Mouse (Mus musculus) CD4-positive, CD25-positive, alpha-beta regulatory T cell, adult 4 months (primary cell): ENCODE data around the gene Arsk. TPM values are rescaled to one million over a fixed set of nuclear protein-coding genes. Genes with fewer than 3 reads are reported as not detected.

Experiments used
- ATAC-seq: one replicate; pipeline ENCODE4 v1.8.0; 2017
- polyA plus RNA-seq, 2 experiments: library from polyadenylated mRNA; unstranded; fragments of 100-300 nt; shearing (Covaris generic); gene quantifications; one replicate each; pipeline ENCODE4 v1.2.1; 2017

Gene Arsk
- polyA plus RNA-seq, 2 experiments from 2014 or later: 5.7 to 7.7 TPM

- no peak for ATAC-seq
Observed at GRCm38 (mm10) chr13:76021782-76022181, 76.7 kb downstream of the Arsk start.

GRCm38 (mm10) chr13:76018844-76019400 lies 79.5 kb downstream of the Arsk start:
- ATAC-seq: peak; percentile 38

- peak; percentile 87 for ATAC-seq
Observed at GRCm38 (mm10) chr13:76017974-76018843, 80.3 kb downstream of the Arsk start, which contains the start of gene Rfesd. TSS of gene Rfesd (minus strand) at chr13:76018719.

DNA sequence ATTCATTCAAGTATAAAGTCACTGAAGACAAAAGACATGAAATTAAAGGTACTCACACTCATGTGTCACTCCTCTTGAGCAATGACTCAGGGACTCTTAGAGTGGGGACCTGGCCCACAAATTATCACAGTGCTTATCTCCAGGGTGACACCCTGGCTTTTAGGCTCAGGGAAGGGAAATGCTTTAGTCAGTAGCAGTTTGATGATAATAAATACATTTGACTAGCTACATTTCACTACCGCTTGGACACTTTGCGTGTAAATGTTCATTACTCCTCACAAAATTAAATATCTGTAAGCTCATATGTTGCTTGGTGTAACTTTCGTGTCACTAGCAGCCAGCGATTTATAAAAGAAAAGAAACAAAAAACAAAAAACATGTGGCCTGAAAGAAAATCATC lies 81.0 kb downstream of the Arsk start:
- ATAC-seq: no peak

DNA sequence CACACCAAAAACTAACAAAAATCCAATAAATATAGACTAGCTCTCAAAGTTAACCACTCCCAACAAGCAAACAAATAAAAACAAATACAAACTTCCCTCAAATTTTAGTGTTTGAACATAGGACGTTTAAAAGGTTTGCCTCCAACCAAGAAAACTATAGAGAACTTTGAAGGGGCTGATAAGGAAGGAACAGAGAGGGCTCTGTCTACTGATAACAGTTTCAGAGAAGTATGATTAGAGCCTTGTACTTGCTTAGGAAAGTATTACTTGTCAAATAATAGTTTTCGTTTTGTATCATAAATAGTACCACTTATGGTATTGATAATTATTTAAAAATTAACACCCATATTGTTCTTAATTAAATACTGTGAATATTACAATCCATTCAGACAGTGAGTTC lies 83.9 kb downstream of the Arsk start:
- no peak for ATAC-seq

Other genes with a start within 250 kb of the Arsk start
- gene Rhobtb3, start 154.7 kb downstream of the Arsk start, polyA plus RNA-seq: under 1 TPM; 0.11 to 0.16 TPM
- gene Spata9, start 131.5 kb downstream of the Arsk start, polyA plus RNA-seq: not detected
- gene Rfesd, start 79.9 kb downstream of the Arsk start, polyA plus RNA-seq: 10 to 100 TPM; 34.3 to 37.4 TPM
- gene Gpr150, start 41.7 kb downstream of the Arsk start, polyA plus RNA-seq: not detected
- 10 to 100 TPM; 11.9 to 16.8 TPM for gene Ttc37, start 74 bp upstream of the Arsk start, polyA plus RNA-seq
- gene Fam81b, start 206.4 kb upstream of the Arsk start, polyA plus RNA-seq: not detected